ENCODE assay signal across 19 mouse cellular contexts in the genomic region with DNA sequence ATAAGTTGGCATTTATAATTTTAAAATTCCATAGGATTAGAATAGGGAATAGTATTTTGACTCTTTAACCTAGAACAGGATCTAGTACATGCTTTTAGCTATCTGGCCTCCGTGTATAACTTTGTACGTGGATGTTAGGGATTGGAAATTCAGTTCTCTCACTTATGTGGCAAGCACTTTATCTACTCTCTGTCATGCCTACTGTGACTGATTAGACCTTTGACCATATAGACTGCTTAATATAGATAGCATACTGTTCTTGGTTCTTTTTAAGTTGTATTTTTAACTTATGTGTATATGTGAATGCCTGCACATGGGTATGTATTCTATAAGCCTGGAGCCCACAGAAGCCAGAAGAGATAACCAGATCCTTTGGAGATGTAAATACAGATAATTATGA.
"Had no signal": no experiment of that assay in that cellular context is flagged by ENCODE, and none has a peak within 500 bp of the region (broad histone marks: within the 10 kb centered on the region; RNA-seq: fewer than 3 reads in every experiment).

No protein-coding gene starts in this region.

- H3K27me3 ChIP-seq: kidney, embryonic 15.5 days; lung, embryonic 15.5 days; midbrain, embryonic 12.5 days; midbrain, embryonic 15.5 days; neural tube, embryonic 13.5 days had no signal

- DNase-seq: kidney, adult 8-10 months; kidney, postnatal 10 days; kidney, postnatal 36 days; layer of hippocampus, postnatal 36 days; lung, adult 18-20 months; lung, postnatal 10 days; lung, postnatal 36 days; retina, postnatal 1 day; right cerebral cortex, postnatal 25 days; thymus, adult 2 months; thymus, postnatal 36 days had no signal

- H3K9me3 ChIP-seq: kidney, embryonic 15.5 days; lung, embryonic 15.5 days; midbrain, embryonic 12.5 days; midbrain, embryonic 15.5 days; neural tube, embryonic 13.5 days had no signal

- H3K9ac ChIP-seq: kidney, embryonic 15.5 days; lung, embryonic 15.5 days; midbrain, embryonic 12.5 days; midbrain, embryonic 15.5 days; neural tube, embryonic 13.5 days had no signal

- H3K27ac ChIP-seq: kidney, embryonic 15.5 days; left cerebral cortex, adult 2 months; lung, embryonic 15.5 days; midbrain, embryonic 12.5 days; midbrain, embryonic 15.5 days; neural tube, embryonic 13.5 days; stomach, postnatal 0 days had no signal

- H3K4me1 ChIP-seq: kidney, embryonic 15.5 days; lung, embryonic 15.5 days; midbrain, embryonic 12.5 days; midbrain, embryonic 15.5 days; neural tube, embryonic 13.5 days had no signal

- ATAC-seq: intestine, postnatal 0 days; midbrain, embryonic 15.5 days had no signal

- H3K4me2 ChIP-seq: kidney, embryonic 15.5 days; lung, embryonic 15.5 days; midbrain, embryonic 12.5 days; midbrain, embryonic 15.5 days; neural tube, embryonic 13.5 days had no signal

- H3K36me3 ChIP-seq: midbrain, embryonic 15.5 days; neural tube, embryonic 13.5 days had no signal

- H3K4me3 ChIP-seq: kidney, embryonic 15.5 days; left cerebral cortex, adult 2 months; lung, embryonic 15.5 days; midbrain, embryonic 12.5 days; midbrain, embryonic 15.5 days; neural tube, embryonic 13.5 days had no signal
